18 mouse cellular contexts compared by ENCODE assay signal in genomic region chr2:179521444-179521843, GRCm38 (mm10).
DNase-seq lines count a peak whose midpoint lies in the region; ATAC-seq and TF ChIP-seq lines count a peak whose summit lies in the region.
"Had no signal": no experiment of that assay in that cellular context is flagged by ENCODE, and none has a peak within 500 bp of the region (broad histone marks: within the 10 kb centered on the region; RNA-seq: fewer than 3 reads in every experiment).

No protein-coding gene starts in this region.

- H3K9me3 ChIP-seq in ES-E14 (ENCODE audit: control insufficient read depth, insufficient read depth, low read depth, low read length) = no peaks in the 10 kb centered on the region
- no peaks in the 10 kb centered on the region for H3K9me3 ChIP-seq in forebrain, embryonic 13.5 days (replicated peaks)
- H3K9me3 ChIP-seq in midbrain, embryonic 15.5 days = no peaks in the 10 kb centered on the region
- H3K9me3 ChIP-seq: heart, embryonic 15.5 days; hindbrain, embryonic 13.5 days had no signal

- DNase-seq in embryo, embryonic 10.5 days (ENCODE audit: low spot score) = peak; percentile 33
- DNase-seq in embryo, embryonic 11 days = no peak
- DNase-seq in ES-E14 (ENCODE audit: low read depth, low spot score) = no peak
- DNase-seq in lung, adult 18-20 months = no peak
- DNase-seq in frontal cortex, postnatal 25 days (ENCODE audit: low spot score in 2 of 2) = no peak
- no peak for DNase-seq in spleen, adult 18-20 months
- DNase-seq: cerebellum, adult 11-12 months; kidney, adult 11 months; kidney, postnatal 14 days; lung, postnatal 10 days; thymus, adult 2 months had no signal

- peak overlapping the region; percentile 46; the same call in 1 of the 2 replicates for H3K9ac ChIP-seq in ES-E14 (ENCODE audit: insufficient read depth, low read depth, low read length, poor library complexity, severe bottlenecking)
- H3K9ac ChIP-seq in forebrain, embryonic 13.5 days = no peak overlapping the region
- no peak overlapping the region for H3K9ac ChIP-seq in midbrain, embryonic 15.5 days
- H3K9ac ChIP-seq: heart, embryonic 15.5 days; hindbrain, embryonic 13.5 days; liver, embryonic 14.5 days had no signal

- ATAC-seq in forebrain, embryonic 13.5 days = no peak
- no peak for ATAC-seq in midbrain, embryonic 15.5 days (replicated peaks)
- ATAC-seq: Patski had no signal

- no peak overlapping the region for H3K4me2 ChIP-seq in forebrain, embryonic 13.5 days
- H3K4me2 ChIP-seq in midbrain, embryonic 15.5 days = no peak overlapping the region
- H3K4me2 ChIP-seq: heart, embryonic 15.5 days; hindbrain, embryonic 13.5 days had no signal

- H3K27me3 ChIP-seq in forebrain, embryonic 13.5 days = no peaks in the 10 kb centered on the region
- H3K27me3 ChIP-seq in midbrain, embryonic 15.5 days (replicated peaks) = peaks cover 5% of the 10 kb centered on the region; the same call in 1 of the 2 replicates
- H3K27me3 ChIP-seq: megakaryocyte, embryonic 14.5 days; Patski had no signal

- in situ Hi-C loops in ES-E14 (cut with MboI; ENCODE audit: low sequenced_read_pairs in 2 of 2, unreplicated experiment in 2 of 2) = no loop called here

- peak overlapping the region; percentile 80 for H3K27ac ChIP-seq in ES-E14 (ENCODE audit: insufficient read depth, low read depth, low read length, poor library complexity, severe bottlenecking)
- H3K27ac ChIP-seq in forebrain, embryonic 13.5 days = peak overlapping the region; percentile 32; the same call in 1 of the 2 replicates
- H3K27ac ChIP-seq in midbrain, embryonic 15.5 days = peak overlapping the region; percentile 40; the same call in 1 of the 2 replicates
- H3K27ac ChIP-seq: heart, embryonic 15.5 days; liver, embryonic 14.5 days had no signal

- peaks cover 9 to 41% of the 10 kb centered on the region in 2 experiments; a peak in 3 of 4 replicates for H3K4me1 ChIP-seq in ES-E14 (ENCODE audit: control insufficient read depth in 2 of 2, insufficient read depth in 2 of 2, low read length in 2 of 2, poor library complexity in 1 of 2)
- peaks cover 71% of the 10 kb centered on the region for H3K4me1 ChIP-seq in forebrain, embryonic 13.5 days
- H3K4me1 ChIP-seq in midbrain, embryonic 15.5 days = peaks cover 34% of the 10 kb centered on the region
- H3K4me1 ChIP-seq: heart, embryonic 15.5 days; megakaryocyte, embryonic 14.5 days had no signal

- H3K4me3 ChIP-seq in ES-E14 (ENCODE audit: insufficient read depth in 1 of 2, low read depth in 1 of 2, low read length in 2 of 2, poor library complexity in 1 of 2, severe bottlenecking in 1 of 2) = peak overlapping the region in 1 of 2 experiments; percentile 25; a peak in 1 of 4 replicates
- no peak overlapping the region for H3K4me3 ChIP-seq in forebrain, embryonic 13.5 days
- no peak overlapping the region for H3K4me3 ChIP-seq in midbrain, embryonic 15.5 days
- H3K4me3 ChIP-seq: heart, embryonic 15.5 days; hindbrain, embryonic 13.5 days; megakaryocyte, embryonic 14.5 days had no signal

- WGBS in forebrain, embryonic 13.5 days = 22% methylated on average over 5 of the region's 5 CpGs
- 38% methylated on average over 5 of the region's 5 CpGs for WGBS in midbrain, embryonic 15.5 days

- no peaks in the 10 kb centered on the region for H3K36me3 ChIP-seq in ES-E14 (ENCODE audit: control insufficient read depth, insufficient read depth, low read length, poor library complexity, severe bottlenecking)
- H3K36me3 ChIP-seq in forebrain, embryonic 13.5 days (ENCODE audit: poor library complexity, severe bottlenecking) = no peaks in the 10 kb centered on the region
- no peaks in the 10 kb centered on the region for H3K36me3 ChIP-seq in midbrain, embryonic 15.5 days (replicated peaks)
- H3K36me3 ChIP-seq: heart, embryonic 15.5 days; hindbrain, embryonic 13.5 days had no signal

TF ChIP-seq in ES-E14, 5 proteins besides CTCF, POLR2A, EP300 and RAD21:
- TF ChIP-seq CHD2 (IDR thresholded peaks at IDR 0.05; ENCODE audit: low read depth, low read length) (no peak), ZC3H11A (IDR thresholded peaks at IDR 0.05; ENCODE audit: borderline replicate concordance, low read depth, low read length) (no peak), ZNF384 (IDR thresholded peaks at IDR 0.05; ENCODE audit: low read depth, low read length) (no peak), MAFK (IDR thresholded peaks at IDR 0.05; ENCODE audit: insufficient read depth, low read depth, low read length) (no peak), HCFC1 (IDR thresholded peaks at IDR 0.05; ENCODE audit: borderline replicate concordance, insufficient read depth, low read length) (no peak)
